Mouse (Mus musculus) CH12.LX (cell line): Measurements from ENCODE around the gene Arhgef28. TPM values are rescaled to one million over a fixed set of nuclear protein-coding genes. Genes with fewer than 3 reads are reported as not detected.

Experiments used
- DNase-seq: peaks from one replicate; pipeline ENCODE4 v3.0.0-alpha.2; 2013; ENCODE audit errors: extremely low read depth
- H3K27ac ChIP-seq: 2 replicates; pipeline ENCODE4 v1.5.1; 2012; ENCODE audit warnings: low read depth, mild to moderate bottlenecking, control low read depth, moderate library complexity; ENCODE audit not compliant: insufficient read depth
- H3K27me3 ChIP-seq: replicated peaks from 2 replicates; pipeline ENCODE3; 2012; ENCODE audit warnings: inconsistent platforms
- H3K36me3 ChIP-seq, 2 experiments: replicated peaks in 1 of 2; 2 replicates each; pipeline versions ENCODE3 to v1.6.1; 2012; ENCODE audit warnings: inconsistent platforms in 1 of 2, low read length in 1 of 2, mild to moderate bottlenecking in 1 of 2, mixed read lengths in 1 of 2, moderate library complexity in 1 of 2; ENCODE audit not compliant: control insufficient read depth in 1 of 2, insufficient read depth in 1 of 2
- H3K4me1 ChIP-seq, 2 experiments: 2 replicates each; pipeline ENCODE4 v1.6.1; 2012; ENCODE audit warnings: inconsistent platforms in 1 of 2, moderate library complexity in 1 of 2; ENCODE audit not compliant: insufficient read depth in 2 of 2, control insufficient read depth in 1 of 2
- H3K4me2 ChIP-seq: 2 replicates; pipeline ENCODE4 v1.6.1; 2012; ENCODE audit warnings: low read depth, mild to moderate bottlenecking, control low read depth; ENCODE audit not compliant: poor library complexity, insufficient read depth, severe bottlenecking
- H3K4me3 ChIP-seq, 3 experiments: fragments of 150-350 bp in 1 of 3; sonication (generic) in 1 of 3; replicated peaks in 1 of 3; 2 replicates each; pipeline versions ENCODE3 to v1.5.1; 2011 to 2012; ENCODE audit warnings: low read depth in 2 of 3, low read length in 2 of 3, mild to moderate bottlenecking in 2 of 3, moderate library complexity in 2 of 3, control low read depth in 1 of 3, improper control_type of control experiment in 1 of 3, inconsistent platforms in 1 of 3, mixed read lengths in 1 of 3; ENCODE audit not compliant: poor library complexity in 1 of 3
- H3K79me2 ChIP-seq: replicated peaks from 2 replicates; pipeline ENCODE4 v1.6.1; 2012; ENCODE audit warnings: mild to moderate bottlenecking, moderate library complexity; ENCODE audit not compliant: control insufficient read depth, poor library complexity, insufficient read depth, severe bottlenecking; ENCODE audit errors: extremely low read depth
- H3K9ac ChIP-seq: 2 replicates; pipeline ENCODE4 v1.6.1; 2012; ENCODE audit warnings: low read depth, mild to moderate bottlenecking, control low read depth, moderate library complexity; ENCODE audit not compliant: insufficient read depth
- H3K9me3 ChIP-seq: replicated peaks from 2 replicates; pipeline ENCODE3; 2012; ENCODE audit warnings: low read length, inconsistent platforms, mixed read lengths
- BHLHE40 ChIP-seq: IDR thresholded peaks from 2 replicates; pipeline ENCODE4 v1.6.1; 2011; ENCODE audit warnings: mild to moderate bottlenecking, low read depth, low read length, improper control_type of control experiment
- CHD1 ChIP-seq: IDR thresholded peaks from 2 replicates; pipeline ENCODE4 v1.6.1; 2012; ENCODE audit warnings: low read depth, low read length, improper control_type of control experiment, inconsistent platforms
- CTCF ChIP-seq, 2 experiments: IDR thresholded peaks in 1 of 2; conservative IDR thresholded peaks in 1 of 2; 2 replicates each; pipeline ENCODE4 v1.5.1; 2011 to 2012; ENCODE audit warnings: low read depth in 2 of 2, low read length in 2 of 2, improper control_type of control experiment in 1 of 2, inconsistent platforms in 1 of 2, mild to moderate bottlenecking in 1 of 2, moderate library complexity in 1 of 2
- ETS1 ChIP-seq: conservative IDR thresholded peaks from 2 replicates; pipeline ENCODE4 v1.6.1; 2012; ENCODE audit warnings: low read depth, mild to moderate bottlenecking, inconsistent platforms, low read length, improper control_type of control experiment, moderate library complexity
- GABPA ChIP-seq: IDR thresholded peaks from 2 replicates; pipeline ENCODE4 v1.6.1; 2012; ENCODE audit warnings: low read depth, low read length, improper control_type of control experiment, inconsistent platforms; ENCODE audit not compliant: insufficient replicate concordance
- HCFC1 ChIP-seq: IDR thresholded peaks from 2 replicates; pipeline ENCODE4 v1.6.1; 2012; ENCODE audit warnings: low read depth, mild to moderate bottlenecking, inconsistent platforms, low read length, improper control_type of control experiment
- MAFK ChIP-seq: IDR thresholded peaks from 2 replicates; pipeline ENCODE4 v1.6.1; 2011; ENCODE audit warnings: low read length, improper control_type of control experiment; ENCODE audit not compliant: insufficient replicate concordance
- MAZ ChIP-seq: IDR thresholded peaks from 2 replicates; pipeline ENCODE4 v1.6.1; 2012; ENCODE audit warnings: low read depth, mild to moderate bottlenecking, inconsistent platforms, low read length, improper control_type of control experiment, moderate library complexity
- MEF2A ChIP-seq: IDR thresholded peaks from 2 replicates; pipeline ENCODE4 v1.6.1; 2014; ENCODE audit warnings: low read depth, mild to moderate bottlenecking, inconsistent platforms, low read length, improper control_type of control experiment, borderline replicate concordance
- MYC ChIP-seq: IDR thresholded peaks from 2 replicates; pipeline ENCODE4 v1.6.1; 2011; ENCODE audit warnings: low read depth, mild to moderate bottlenecking, improper control_type of control experiment, low read length
- POLR2AphosphoS2 ChIP-seq: IDR thresholded peaks from 2 replicates; pipeline ENCODE4 v1.6.1; 2011; ENCODE audit warnings: low read depth, low read length, improper control_type of control experiment
- SIN3A ChIP-seq: IDR thresholded peaks from 2 replicates; pipeline ENCODE4 v1.6.1; 2012; ENCODE audit warnings: low read length, improper control_type of control experiment, inconsistent platforms
- UBTF ChIP-seq: IDR thresholded peaks from 2 replicates; pipeline ENCODE4 v1.6.1; 2012; ENCODE audit warnings: low read depth, mild to moderate bottlenecking, inconsistent platforms, low read length, improper control_type of control experiment, moderate library complexity
- USF1 ChIP-seq: IDR thresholded peaks from 2 replicates; pipeline ENCODE4 v1.6.1; 2014; ENCODE audit warnings: low read depth, mild to moderate bottlenecking, inconsistent platforms, low read length, improper control_type of control experiment
- ZC3H11A ChIP-seq: IDR thresholded peaks from 2 replicates; pipeline ENCODE4 v1.6.1; 2012; ENCODE audit warnings: low read depth, mild to moderate bottlenecking, inconsistent platforms, low read length, improper control_type of control experiment
- ZNF384 ChIP-seq: IDR thresholded peaks from 2 replicates; pipeline ENCODE4 v1.6.1; 2012; ENCODE audit warnings: low read depth, low read length, improper control_type of control experiment, inconsistent platforms
- dilution Hi-C: fragments of 300-500 bp; cut with MboI; formaldehyde crosslinking; loops from 2 replicates; pipeline ENCODE4 v1.14.3; 2020; ENCODE audit warnings: low sequenced_read_pairs; ENCODE audit not compliant: extremely low pct_unique_long_range_greater_than_20kb, extremely low pct_ligation_motif_present
- in situ Hi-C: fragments of 300-500 bp; cut with MboI; formaldehyde crosslinking; loops from 3 replicates; pipeline ENCODE4 v1.14.3; 2019; ENCODE audit warnings: low sequenced_read_pairs, low pct_ligation_motif_present, low pct_unique_long_range_greater_than_20kb, mixed read lengths
- polyA plus RNA-seq: library from polyadenylated mRNA; unstranded; fragments of >175 nt; gene quantifications from 2 replicates; pipeline ENCODE4 v1.2.1, GENCODE M21; 2012; ENCODE audit warnings: low read depth; ENCODE audit not compliant: insufficient read length
- total RNA-seq, 2 experiments: library from RNA; depleted of rRNA; stranded (reverse); fragments of 300-350 nt in 1 of 2; fragments of >200 nt in 1 of 2; gene quantifications; 2 replicates each; pipeline ENCODE4 v1.2.3; 2012 to 2014

The Arhgef28 gene
- total and polyA plus RNA-seq, 3 experiments, result 0.07 to 0.24 (median 0.08) TPM

- H3K36me3 ChIP-seq, result no peaks in the 10 kb centered on the region
- H3K9ac ChIP-seq, result no peak overlapping the region
- H3K79me2 ChIP-seq, result no peaks in the 10 kb centered on the region
- TF ChIP-seq BHLHE40, result no peak
- TF ChIP-seq ETS1, result no peak
- TF ChIP-seq ZNF384, result no peak
- TF ChIP-seq ZC3H11A, result no peak
- TF ChIP-seq CTCF (conservative IDR thresholded peaks at IDR 0.05 in 1 of 2, IDR thresholded peaks at IDR 0.05 in 1 of 2; ENCODE audit: low read depth in 2 of 2, low read length in 2 of 2), result no peak
- no peak for TF ChIP-seq POLR2AphosphoS2
- TF ChIP-seq MEF2A, result no peak
- TF ChIP-seq USF1, result no peak
- no peak for TF ChIP-seq GABPA
- TF ChIP-seq SIN3A, result no peak
- TF ChIP-seq MAFK, result no peak
- TF ChIP-seq MYC, result no peak
- TF ChIP-seq UBTF, result no peak
- TF ChIP-seq CHD1, result no peak
- TF ChIP-seq MAZ, result no peak
- no peaks in the 10 kb centered on the region for H3K4me1 ChIP-seq
- no peak overlapping the region for H3K4me3 ChIP-seq
- in situ Hi-C loops (loop anchor here (5.0 kb wide), 1 partner anchor 205 kb away; no protein-coding TSS in a partner anchor), dilution Hi-C loops (no loop called here)
- no peak for DNase-seq
- no peak overlapping the region for H3K4me2 ChIP-seq
- no peaks in the 10 kb centered on the region for H3K27me3 ChIP-seq
- no peaks in the 10 kb centered on the region for H3K9me3 ChIP-seq
- H3K27ac ChIP-seq, result no peak overlapping the region
Measured at GRCm38 (mm10) chr13:98037693-98038092, 168.5 kb downstream of the Arhgef28 start.

GRCm38 (mm10) chr13:98031642-98031960, 174.6 kb downstream of the Arhgef28 start:
- Histone ChIP-seq H3K4me2 (0 out of 2 replicates have a peak overlapping the region, but pooled peaks have one; percentile 19), H3K27me3 (no peaks in the 10 kb centered on the region), H3K36me3 (no peaks in the 10 kb centered on the region), H3K4me1 (peaks cover 0 to 13% of the 10 kb centered on the region in 2 experiments; a peak in 2 of 4 replicates), H3K79me2 (no peaks in the 10 kb centered on the region), H3K27ac (no peak overlapping the region), H3K9me3 (no peaks in the 10 kb centered on the region), H3K4me3 (no peak overlapping the region), H3K9ac (no peak overlapping the region)
- dilution Hi-C loops, result no loop called here
- no peak for TF ChIP-seq HCFC1
- no peak for TF ChIP-seq CTCF (conservative IDR thresholded peaks at IDR 0.05 in 1 of 2, IDR thresholded peaks at IDR 0.05 in 1 of 2; ENCODE audit: low read depth in 2 of 2, low read length in 2 of 2)
- no peak for DNase-seq
- in situ Hi-C loops, result no loop called here
